Mouse (Mus musculus): Measurements from ENCODE around the gene Chst14. TPM values are rescaled to one million over a fixed set of nuclear protein-coding genes. Genes with fewer than 3 reads are reported as not detected.

The Chst14 gene
- polyA plus RNA-seq, 1 experiment from 2014 or later, result 18.4 TPM

- H3K36me3 ChIP-seq, result no peaks in the 10 kb centered on the region
- no peak for ATAC-seq (ENCODE audit: low FRiP score, low read depth)
- 82% methylated on average over 3 of the region's 3 CpGs for WGBS
- no peak overlapping the region for H3K9ac ChIP-seq
- no peak overlapping the region for H3K4me2 ChIP-seq (replicated peaks)
- H3K9me3 ChIP-seq, result no peaks in the 10 kb centered on the region
- no peaks in the 10 kb centered on the region for H3K27me3 ChIP-seq (replicated peaks)
- H3K4me3 ChIP-seq, result no peak overlapping the region
- no peaks in the 10 kb centered on the region for H3K4me1 ChIP-seq
- H3K27ac ChIP-seq, result no peak overlapping the region
These were observed 23.4 kb downstream of the Chst14 start for GRCm38 (mm10) chr2:118949699-118950098.

GRCm38 (mm10) chr2:118956497-118956896 lies 30.2 kb downstream of the Chst14 start:
- Histone ChIP-seq H3K9ac (no peak overlapping the region), H3K4me3 (no peak overlapping the region), H3K4me2 (replicated peaks) (no peak overlapping the region), H3K9me3 (no peaks in the 10 kb centered on the region), H3K36me3 (no peaks in the 10 kb centered on the region), H3K4me1 (no peaks in the 10 kb centered on the region), H3K27me3 (replicated peaks) (no peaks in the 10 kb centered on the region), H3K27ac (no peak overlapping the region)
- ATAC-seq (ENCODE audit: low FRiP score, low read depth), result no peak
- WGBS, result 85% methylated on average over 5 of the region's 5 CpGs

- WGBS, result 29% methylated on average over 2 of the region's 2 CpGs
- H3K9ac ChIP-seq, result no peak overlapping the region
These were observed 33.3 kb downstream of the Chst14 start for GRCm38 (mm10) chr2:118959644-118960043.

GRCm38 (mm10) chr2:118960413-118960812 lies 34.1 kb downstream of the Chst14 start:
- Histone ChIP-seq H3K4me2 (replicated peaks) (no peak overlapping the region), H3K9ac (no peak overlapping the region), H3K9me3 (no peaks in the 10 kb centered on the region), H3K4me1 (no peaks in the 10 kb centered on the region), H3K27ac (no peak overlapping the region), H3K27me3 (replicated peaks) (no peaks in the 10 kb centered on the region), H3K36me3 (no peaks in the 10 kb centered on the region), H3K4me3 (no peak overlapping the region)
- ATAC-seq (ENCODE audit: low FRiP score, low read depth), result no peak
- WGBS, result 93% methylated on average over 2 of the region's 2 CpGs

More at GRCm38 (mm10) chr2:118959644-118960043, 33.3 kb downstream of the Chst14 start:
- Histone ChIP-seq H3K36me3 (no peaks in the 10 kb centered on the region), H3K27ac (no peak overlapping the region), H3K4me2 (replicated peaks) (no peak overlapping the region), H3K27me3 (replicated peaks) (no peaks in the 10 kb centered on the region), H3K4me1 (no peaks in the 10 kb centered on the region), H3K9me3 (no peaks in the 10 kb centered on the region), H3K4me3 (no peak overlapping the region)
- no peak for ATAC-seq (ENCODE audit: low FRiP score, low read depth)

GRCm38 (mm10) chr2:118961546-118961945 lies 35.2 kb downstream of the Chst14 start:
- H3K27ac ChIP-seq, result no peak overlapping the region
- H3K9me3 ChIP-seq, result no peaks in the 10 kb centered on the region
- H3K4me3 ChIP-seq, result no peak overlapping the region
- WGBS, result 62% methylated on average over 2 of the region's 2 CpGs
- ATAC-seq (ENCODE audit: low FRiP score, low read depth), result no peak
- no peak overlapping the region for H3K9ac ChIP-seq
- no peak overlapping the region for H3K4me2 ChIP-seq (replicated peaks)
- H3K4me1 ChIP-seq, result no peaks in the 10 kb centered on the region
- H3K36me3 ChIP-seq, result no peaks in the 10 kb centered on the region
- H3K27me3 ChIP-seq (replicated peaks), result no peaks in the 10 kb centered on the region

- H3K4me2 ChIP-seq (replicated peaks), result no peak overlapping the region
- 62% methylated on average over 9 of the region's 9 CpGs for WGBS
- H3K4me1 ChIP-seq, result no peaks in the 10 kb centered on the region
- no peak overlapping the region for H3K4me3 ChIP-seq
- no peaks in the 10 kb centered on the region for H3K9me3 ChIP-seq
- no peak for ATAC-seq (ENCODE audit: low FRiP score, low read depth)
- no peaks in the 10 kb centered on the region for H3K36me3 ChIP-seq
- H3K27me3 ChIP-seq (replicated peaks), result no peaks in the 10 kb centered on the region
- no peak overlapping the region for H3K9ac ChIP-seq
- no peak overlapping the region for H3K27ac ChIP-seq
These were observed 36.8 kb downstream of the Chst14 start for GRCm38 (mm10) chr2:118963007-118963675.

GRCm38 (mm10) chr2:118963676-118964012 lies 37.3 kb downstream of the Chst14 start:
- Histone ChIP-seq H3K4me3 (no peak overlapping the region), H3K27ac (no peak overlapping the region), H3K9ac (no peak overlapping the region), H3K9me3 (no peaks in the 10 kb centered on the region), H3K36me3 (no peaks in the 10 kb centered on the region), H3K4me2 (replicated peaks) (no peak overlapping the region), H3K27me3 (replicated peaks) (no peaks in the 10 kb centered on the region), H3K4me1 (no peaks in the 10 kb centered on the region)
- ATAC-seq (ENCODE audit: low FRiP score, low read depth), result no peak
- WGBS, result 71% methylated on average over 7 of the region's 7 CpGs

- Histone ChIP-seq H3K36me3 (no peaks in the 10 kb centered on the region), H3K27me3 (replicated peaks) (peaks cover 23% of the 10 kb centered on the region), H3K9me3 (no peaks in the 10 kb centered on the region), H3K27ac (no peak overlapping the region), H3K4me1 (no peaks in the 10 kb centered on the region; the same call in 1 of the 2 replicates), H3K4me2 (replicated peaks) (no peak overlapping the region), H3K9ac (no peak overlapping the region), H3K4me3 (no peak overlapping the region)
- WGBS, result 90% methylated on average over 11 of the region's 11 CpGs
- no peak for ATAC-seq (ENCODE audit: low FRiP score, low read depth)
These were observed 43.4 kb downstream of the Chst14 start for GRCm38 (mm10) chr2:118969585-118970147.

- Histone ChIP-seq H3K4me1 (peaks cover 7% of the 10 kb centered on the region), H3K27me3 (replicated peaks) (peaks cover 37% of the 10 kb centered on the region), H3K4me3 (no peak overlapping the region), H3K4me2 (replicated peaks) (no peak overlapping the region; the same call in 1 of the 2 replicates), H3K27ac (no peak overlapping the region), H3K9ac (no peak overlapping the region), H3K36me3 (no peaks in the 10 kb centered on the region), H3K9me3 (no peaks in the 10 kb centered on the region)
- no peak for ATAC-seq (ENCODE audit: low FRiP score, low read depth)
- 80% methylated on average over 5 of the region's 5 CpGs for WGBS
These were observed 45.8 kb downstream of the Chst14 start for GRCm38 (mm10) chr2:118972048-118972447.

GRCm38 (mm10) chr2:118972687-118973376 lies 46.5 kb downstream of the Chst14 start:
- 2% methylated on average over 33 of the region's 33 CpGs for WGBS
- Histone ChIP-seq H3K9ac (0 out of 2 replicates have a peak overlapping the region, but pooled peaks have one; percentile 35), H3K4me3 (peak overlapping the region; percentile 27), H3K27me3 (replicated peaks) (peaks cover 45% of the 10 kb centered on the region), H3K4me1 (peaks cover 7% of the 10 kb centered on the region), H3K4me2 (replicated peaks) (peak overlapping the region; percentile 68), H3K9me3 (no peaks in the 10 kb centered on the region), H3K36me3 (no peaks in the 10 kb centered on the region), H3K27ac (no peak overlapping the region)
- ATAC-seq (ENCODE audit: low FRiP score, low read depth), result peak; percentile 70

GRCm38 (mm10) chr2:118975855-118976254 lies 49.6 kb downstream of the Chst14 start:
- Histone ChIP-seq H3K27ac (no peak overlapping the region), H3K9ac (peak overlapping the region; percentile 68), H3K36me3 (no peaks in the 10 kb centered on the region), H3K27me3 (replicated peaks) (peaks cover 42% of the 10 kb centered on the region), H3K4me1 (peaks cover 7% of the 10 kb centered on the region), H3K9me3 (no peaks in the 10 kb centered on the region), H3K4me2 (replicated peaks) (peak overlapping the region; percentile 76), H3K4me3 (peak overlapping the region; percentile 54)
- WGBS, result 9% methylated on average over 15 of the region's 15 CpGs
- ATAC-seq (ENCODE audit: low FRiP score, low read depth), result 0 out of 2 replicates have a peak, but pooled peaks have one; percentile 5

GRCm38 (mm10) chr2:118976282-118976929 lies 50.1 kb downstream of the Chst14 start:
- 1% methylated on average over 57 of the region's 57 CpGs for WGBS
- no peak overlapping the region for H3K27ac ChIP-seq

More at GRCm38 (mm10) chr2:118976282-118976929, 50.1 kb downstream of the Chst14 start:
- Histone ChIP-seq H3K4me3 (peak overlapping the region; percentile 54), H3K9ac (peak overlapping the region; percentile 68), H3K9me3 (no peaks in the 10 kb centered on the region), H3K4me1 (peaks cover 7% of the 10 kb centered on the region), H3K36me3 (no peaks in the 10 kb centered on the region), H3K4me2 (replicated peaks) (peak overlapping the region; percentile 76), H3K27me3 (replicated peaks) (peaks cover 42% of the 10 kb centered on the region)
- peak; percentile 78 for ATAC-seq (ENCODE audit: low FRiP score, low read depth)
